Mouse (Mus musculus): ENCODE measurements around the gene A830005F24Rik.

DNA sequence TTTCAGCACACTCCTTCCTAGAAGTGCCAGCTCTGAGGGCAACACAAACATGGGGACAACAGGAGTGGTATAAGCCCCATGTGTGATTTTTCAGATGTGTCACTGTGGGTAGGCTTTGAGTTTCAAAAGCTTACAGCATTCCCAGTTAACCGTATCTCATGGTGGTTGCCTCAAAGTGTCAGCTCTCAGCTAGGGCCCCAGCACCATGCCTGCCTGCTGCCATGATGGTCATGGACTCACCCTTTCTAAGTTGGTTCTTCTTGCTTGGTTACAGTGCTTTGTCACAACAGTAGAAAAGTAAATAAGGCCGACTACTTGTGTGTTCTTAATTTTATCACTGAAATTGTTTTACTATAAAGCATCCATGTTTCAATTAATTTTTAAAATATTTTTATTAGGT lies 18.1 kb downstream of the A830005F24Rik start:
- no peak for TF ChIP-seq CTCF (conservative IDR thresholded peaks at IDR 0.05; ENCODE audit: low read length)
- TF ChIP-seq NANOG (IDR thresholded peaks at IDR 0.05; ENCODE audit: borderline replicate concordance, low read length), result no peak
- no peak for TF ChIP-seq POU5F1 (IDR thresholded peaks at IDR 0.05; ENCODE audit: borderline replicate concordance, low read length)
